Mouse (Mus musculus): ENCODE measurements around the gene Gm49336.

The Gm49336 gene

GRCm38 (mm10) chr14:60251281-60252003 lies at the start of gene Gm49336, which contains the start of gene Nupl1:
Gene Gm49336 (minus strand): TSS chr14:60251507.
Gene Nupl1 (minus strand): TSS chr14:60251431.
- DNase-seq (ENCODE audit: low spot score): peak; percentile 97

DNA sequence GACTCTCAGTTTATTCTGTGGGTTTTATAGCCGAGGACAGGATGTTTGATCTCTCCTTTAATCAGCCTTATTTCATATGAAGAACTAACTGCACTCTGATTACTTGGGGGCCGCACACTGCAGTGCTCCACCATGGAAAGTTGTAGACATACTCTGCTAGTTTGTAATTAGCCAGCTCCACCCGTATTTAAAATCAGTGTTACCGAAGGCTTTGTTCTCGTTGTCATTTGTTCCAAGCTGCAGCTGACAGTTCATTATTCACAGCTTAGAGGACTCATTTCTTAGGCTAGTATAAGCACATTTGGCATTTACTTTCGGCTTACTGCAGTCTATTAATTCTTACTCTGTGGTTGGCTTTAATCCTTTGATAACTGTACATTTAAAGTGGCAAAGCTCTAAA lies 49.7 kb upstream of the Gm49336 start:
- DNase-seq (ENCODE audit: low spot score): no peak

GRCm38 (mm10) chr14:60300224-60300991 lies 49.1 kb upstream of the Gm49336 start:
- no peak for DNase-seq (ENCODE audit: low spot score)

- DNase-seq (ENCODE audit: low spot score): no peak
Measured at GRCm38 (mm10) chr14:60295531-60295930, 44.2 kb upstream of the Gm49336 start.

GRCm38 (mm10) chr14:60290363-60290762 lies 39.1 kb upstream of the Gm49336 start:
- DNase-seq (ENCODE audit: low spot score): no peak

GRCm38 (mm10) chr14:60286194-60286863 lies 35.0 kb upstream of the Gm49336 start:
- peak; percentile 20 for DNase-seq (ENCODE audit: low spot score)

DNA sequence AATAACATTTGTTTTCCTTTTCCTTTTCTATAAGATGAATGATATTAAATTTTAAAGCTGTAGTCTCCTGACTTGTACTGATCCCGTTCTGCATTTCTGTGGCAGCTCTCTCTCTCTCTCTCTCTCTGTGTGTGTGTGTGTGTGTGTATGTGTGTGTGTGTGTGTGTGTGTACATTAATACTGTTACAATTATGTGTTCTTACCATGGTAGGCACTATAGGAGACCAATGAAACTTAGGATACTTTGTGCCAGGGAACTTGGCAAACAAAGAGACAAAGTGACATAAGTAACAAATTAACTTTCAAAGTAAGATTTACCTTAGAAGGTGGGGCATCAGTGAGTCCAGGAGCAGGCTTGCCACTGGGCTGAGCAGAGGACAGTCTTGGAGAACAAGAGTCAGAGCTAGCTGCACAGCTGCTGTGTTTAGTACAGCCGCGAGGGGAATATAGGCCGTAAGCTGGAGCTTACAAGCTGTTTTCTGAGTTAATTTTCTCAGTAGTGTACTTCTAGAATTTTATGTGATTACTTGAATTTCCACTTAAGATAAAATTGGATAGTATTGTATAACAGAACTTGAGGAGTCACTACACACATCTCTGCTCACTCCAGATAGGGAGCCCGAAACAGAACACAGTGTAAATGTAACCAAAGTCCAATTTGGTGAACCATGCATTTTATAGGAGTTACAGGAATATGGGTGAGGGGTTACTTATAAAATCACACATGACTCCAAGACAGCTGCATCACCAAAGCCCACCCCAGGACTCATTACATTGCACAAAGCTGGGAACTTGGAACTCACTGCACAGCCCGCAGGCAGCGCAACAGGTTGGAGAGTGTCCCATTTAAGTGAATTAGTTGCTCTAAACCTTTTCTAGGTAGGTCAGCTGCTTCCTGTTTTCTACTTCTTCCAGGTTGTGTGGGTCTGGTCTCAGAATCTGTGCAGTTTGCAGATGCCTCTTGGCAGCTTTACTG lies 24.3 kb upstream of the Gm49336 start:
- DNase-seq (ENCODE audit: low spot score): no peak

GRCm38 (mm10) chr14:60273346-60273745 lies 22.0 kb upstream of the Gm49336 start:
- DNase-seq (ENCODE audit: low spot score): no peak

DNA sequence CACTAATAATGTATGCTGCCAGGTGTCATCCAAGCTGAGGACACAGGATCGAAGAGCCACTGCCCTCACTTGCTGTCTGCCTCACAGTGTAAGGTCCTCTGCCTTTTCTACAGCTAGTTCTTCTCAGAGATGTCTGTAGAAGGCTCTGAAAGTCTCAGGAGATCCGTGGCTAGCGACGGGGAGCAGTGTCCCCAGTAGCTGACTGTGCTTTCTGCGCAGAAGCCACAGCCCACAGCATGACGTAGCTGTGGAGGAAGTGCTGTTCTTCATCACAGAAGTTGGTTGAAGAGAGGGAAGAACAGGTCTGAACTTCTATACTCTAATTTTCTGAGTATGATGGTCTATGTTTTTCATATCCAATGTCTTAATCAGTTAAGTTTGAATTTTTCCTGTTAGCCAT lies 18.0 kb upstream of the Gm49336 start:
- no peak for DNase-seq (ENCODE audit: low spot score)

DNA sequence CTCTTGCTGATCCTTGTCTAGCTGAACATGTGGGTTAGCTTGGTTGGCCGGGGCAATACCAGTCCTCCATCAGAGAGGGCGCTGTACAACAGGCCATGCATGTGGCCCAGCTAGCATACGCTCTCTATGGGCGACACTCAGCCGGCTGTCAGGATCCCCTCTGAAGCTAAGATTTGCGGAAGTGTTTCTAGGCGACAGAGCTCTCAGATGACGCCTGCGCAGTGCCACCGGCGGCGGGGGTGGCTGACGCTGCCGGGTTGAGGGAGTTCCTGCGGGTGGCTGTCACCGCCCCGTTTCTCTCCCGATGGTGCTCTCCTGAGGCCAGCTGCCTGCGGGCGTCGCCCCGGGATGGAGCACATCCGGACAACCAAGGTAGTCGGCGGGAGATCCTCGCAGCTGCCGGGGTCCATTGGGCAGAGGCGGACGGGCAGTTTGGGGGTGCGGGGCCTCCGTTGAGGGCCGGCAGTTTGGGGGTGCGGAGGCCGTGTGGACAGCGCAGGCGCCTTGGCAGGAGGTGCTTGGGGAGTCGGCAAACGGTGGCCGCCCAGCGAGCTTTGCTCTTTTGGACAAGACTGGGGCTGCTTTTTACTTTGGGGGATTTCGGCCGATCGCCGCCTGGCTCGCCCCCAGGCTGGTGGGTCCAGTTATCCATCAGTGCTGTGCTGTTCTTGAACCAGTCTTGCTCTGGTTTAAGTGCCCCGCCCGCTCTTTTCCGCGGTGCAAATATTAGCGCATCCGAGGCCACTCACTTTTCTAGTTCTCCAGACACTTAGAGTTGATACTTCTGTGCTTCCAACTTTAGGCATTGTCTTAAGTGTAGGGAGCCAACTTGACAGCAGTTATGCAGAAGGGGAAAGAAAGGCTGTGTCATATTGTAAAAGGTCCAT lies 13.9 kb upstream of the Gm49336 start, which contains the start of gene Mtmr6:
Gene Mtmr6 (plus strand): TSS at position 239 of the 887 bp plus-strand sequence.
- peak; percentile 91 for DNase-seq (ENCODE audit: low spot score)

DNA sequence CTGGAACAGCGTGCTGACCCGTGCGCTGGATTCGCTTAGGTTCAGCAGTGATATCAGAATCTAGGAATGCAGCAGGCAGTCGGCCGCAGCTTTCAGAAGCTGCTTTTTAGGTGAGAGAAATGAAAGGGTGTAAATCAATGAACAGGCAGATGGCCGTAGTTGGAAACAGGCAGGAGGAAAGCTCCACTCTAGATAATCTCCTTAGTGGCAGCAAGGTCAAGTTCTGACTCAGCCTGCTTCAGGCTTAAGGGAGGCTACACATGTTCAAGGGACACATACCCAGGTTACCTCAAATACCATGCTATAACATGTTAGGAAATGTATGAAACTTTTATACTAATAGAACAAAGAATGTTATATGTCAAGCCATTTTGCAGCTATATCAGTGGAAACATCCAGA lies 11.0 kb upstream of the Gm49336 start:
- DNase-seq (ENCODE audit: low spot score): no peak

DNA sequence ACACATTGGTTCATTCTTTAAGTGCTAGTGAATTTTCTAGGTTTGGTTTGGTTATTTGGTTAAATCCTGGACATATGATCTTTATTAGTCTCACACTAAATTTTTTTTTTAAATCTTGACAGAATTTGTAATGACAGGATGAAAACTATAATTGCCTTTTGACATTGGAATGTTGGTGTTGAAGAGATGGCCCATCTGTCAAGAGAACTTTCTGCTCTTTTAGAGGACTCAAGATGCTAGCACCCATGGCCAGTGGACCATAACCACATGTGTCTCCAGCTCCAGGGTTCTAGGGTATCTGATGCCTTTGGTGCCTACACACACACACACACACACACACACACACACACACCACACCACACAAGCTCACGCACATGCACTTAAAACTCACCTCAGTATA lies 6.5 kb upstream of the Gm49336 start:
- no peak for DNase-seq (ENCODE audit: low spot score)

GRCm38 (mm10) chr14:60257101-60257500 lies 5.8 kb upstream of the Gm49336 start:
- DNase-seq (ENCODE audit: low spot score): no peak

DNA sequence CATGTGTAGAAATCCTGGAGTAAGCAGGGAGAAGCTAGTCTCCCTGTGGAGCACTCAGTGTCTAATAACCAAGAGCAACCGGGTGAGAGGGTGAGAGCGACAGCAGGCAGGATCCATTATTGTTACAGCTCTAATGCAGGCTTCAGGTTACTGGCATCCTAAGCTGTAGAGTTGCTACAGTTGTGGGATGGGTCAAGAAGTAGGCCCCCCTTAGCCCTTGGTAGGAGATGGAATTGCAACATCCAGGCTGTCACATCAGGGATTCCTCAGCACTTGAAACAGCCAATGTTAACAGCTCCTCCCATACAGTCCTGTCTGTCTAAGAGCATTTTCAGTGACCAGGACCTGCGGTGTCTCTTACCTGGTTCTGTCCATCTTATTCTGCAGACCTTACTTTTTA lies 5.0 kb upstream of the Gm49336 start:
- DNase-seq (ENCODE audit: low spot score): no peak

DNA sequence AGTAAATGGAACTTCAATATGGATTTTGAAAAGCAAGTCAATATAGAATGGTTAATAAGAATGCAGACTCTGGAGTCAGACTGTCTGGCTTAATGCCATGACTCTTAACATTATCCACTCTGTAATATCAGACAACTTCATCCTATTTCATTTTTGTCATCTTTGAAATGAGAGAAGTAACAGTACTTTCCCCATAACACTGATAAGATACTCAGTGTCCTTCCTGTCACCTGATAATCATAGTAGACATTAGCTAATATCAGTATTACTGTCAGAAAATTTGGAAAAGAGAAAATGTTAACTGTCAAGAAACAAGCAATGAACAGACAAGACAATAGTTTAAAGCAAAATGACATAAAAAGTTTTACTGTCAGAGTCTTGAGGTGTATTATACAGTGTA lies 3.5 kb upstream of the Gm49336 start:
- DNase-seq (ENCODE audit: low spot score): no peak

- DNase-seq (ENCODE audit: low spot score): no peak
Measured at GRCm38 (mm10) chr14:60253466-60253865, 2.2 kb upstream of the Gm49336 start.

DNA sequence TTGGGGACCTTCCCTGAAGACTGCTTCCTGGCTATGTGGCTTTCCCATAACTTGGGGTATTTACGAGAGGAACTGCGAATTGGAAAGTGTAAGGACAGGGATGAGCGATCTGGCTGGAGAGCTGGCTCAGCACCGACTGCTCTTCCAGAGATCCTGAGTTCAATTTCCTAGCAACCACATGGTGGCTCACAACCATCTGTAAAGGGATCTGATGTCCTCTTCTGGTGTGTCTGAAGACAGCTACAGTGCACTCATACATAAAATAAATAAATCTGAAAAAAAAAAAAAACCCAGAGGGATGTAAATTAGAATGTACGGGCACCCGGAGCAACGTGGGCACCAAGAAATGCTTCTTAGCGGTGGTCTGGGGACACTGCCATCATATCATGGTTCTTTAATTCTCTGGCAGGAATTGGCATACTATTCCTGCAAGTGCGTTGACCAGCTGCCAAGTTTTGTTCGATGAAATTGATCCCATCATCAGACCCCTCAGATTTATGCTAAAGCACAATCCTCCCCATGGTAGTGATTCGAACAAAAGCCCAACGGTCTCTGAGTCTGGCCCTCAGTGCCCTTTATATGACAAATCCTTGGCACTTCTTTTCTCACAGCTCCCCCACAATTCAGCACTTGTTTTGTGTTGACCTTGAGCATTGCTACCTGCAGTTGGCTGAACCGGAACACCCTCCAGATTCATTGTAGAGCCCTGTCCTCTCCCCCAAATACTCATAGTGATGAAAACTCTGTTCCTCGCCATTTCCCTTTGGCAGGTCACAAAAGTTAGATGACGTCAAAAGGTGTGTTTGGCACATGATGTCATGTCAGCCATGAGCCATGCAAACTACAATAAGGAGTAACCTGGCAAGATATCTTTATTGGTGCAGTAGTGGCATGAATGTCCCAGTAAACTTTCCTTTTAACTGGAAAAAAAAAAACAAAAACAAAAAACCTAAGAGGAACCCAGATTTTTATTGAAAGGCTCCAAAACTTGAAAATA lies 995 bp upstream of the Gm49336 start:
- peak; percentile 56 for DNase-seq (ENCODE audit: low spot score)

- DNase-seq (ENCODE audit: low spot score): no peak
Measured at GRCm38 (mm10) chr14:60250879-60251278, 428 bp downstream of the Gm49336 start.

- DNase-seq (ENCODE audit: low spot score): no peak
Measured at GRCm38 (mm10) chr14:60250366-60250765, 941 bp downstream of the Gm49336 start.
